Mouse (Mus musculus) forebrain, postnatal 0 days (tissue): ENCODE data around the gene Tia1. TPM values are rescaled to one million over a fixed set of nuclear protein-coding genes. Genes with fewer than 3 reads are reported as not detected.
A peak's percentile ranks its signal among the peaks of the same experiment; 100 is the strongest.

Experiments used
- ATAC-seq: fragments of 200-750 bp; cut with Nextera tagmentation; 2 replicates; pipeline ENCODE4 v1.8.0; 2017; ENCODE audit warnings: mild to moderate bottlenecking, moderate library complexity
- DNase-seq: peaks from one replicate; pipeline ENCODE4 v3.0.0-alpha.2; 2015
- H3K27ac ChIP-seq: fragments of 300-500 bp; sonication (generic); 2 replicates; pipeline ENCODE4 v1.5.1; 2014; ENCODE audit warnings: low read depth, mild to moderate bottlenecking, antibody characterized with exemption, low read length, moderate library complexity, mixed read lengths
- H3K27me3 ChIP-seq: fragments of 300-500 bp; sonication (generic); 2 replicates; pipeline ENCODE4 v1.6.1; 2014; ENCODE audit warnings: mild to moderate bottlenecking, low read length, mixed read lengths; ENCODE audit not compliant: insufficient read depth
- H3K36me3 ChIP-seq: fragments of 300-500 bp; sonication (generic); 2 replicates; pipeline ENCODE4 v1.6.1; 2014; ENCODE audit warnings: mild to moderate bottlenecking, moderate library complexity; ENCODE audit not compliant: insufficient read depth
- H3K4me1 ChIP-seq: fragments of 300-500 bp; sonication (generic); 2 replicates; pipeline ENCODE4 v1.6.1; 2014; ENCODE audit warnings: antibody characterized with exemption; ENCODE audit not compliant: insufficient read depth
- H3K4me2 ChIP-seq: fragments of 300-500 bp; sonication (generic); 2 replicates; pipeline ENCODE4 v1.6.1; 2014; ENCODE audit warnings: low read depth, mild to moderate bottlenecking, moderate library complexity
- H3K4me3 ChIP-seq: fragments of 300-500 bp; sonication (generic); 2 replicates; pipeline ENCODE4 v1.5.1; 2014; ENCODE audit warnings: low read depth, low read length, mixed read lengths
- H3K9ac ChIP-seq: fragments of 300-500 bp; sonication (generic); 2 replicates; pipeline ENCODE4 v1.6.1; 2014; ENCODE audit warnings: mild to moderate bottlenecking
- H3K9me3 ChIP-seq: fragments of 300-500 bp; sonication (generic); 2 replicates; pipeline ENCODE4 v1.6.1; 2016; ENCODE audit warnings: low read length
- CTCF ChIP-seq: sonication (generic); IDR thresholded peaks from 2 replicates; pipeline ENCODE4 v1.5.1; 2016; ENCODE audit warnings: antibody characterized with exemption, control low read depth, low read depth
- WGBS: fragments of 180-500 bp; shearing (Covaris S2); extraction: QIAGEN DNeasy Blood & Tissue Kit; methylation state at CpG from one replicate; pipeline ENCODE4 v1.1.7; 2014; 5-methylcytosine and 5-hydroxymethylcytosine counted together
- polyA plus RNA-seq: library from polyadenylated mRNA; unstranded; fragments of >200 nt; fragmentation: Nextera tagmentation; extraction: Ambion mirVana; gene quantifications from 2 replicates; pipeline ENCODE4 v1.2.1, GENCODE M21; 2015
- total RNA-seq: library from RNA; depleted of rRNA; stranded (reverse); fragments of >200 nt; gene quantifications from 2 replicates; pipeline ENCODE4 v1.2.3, GENCODE M21; 2014

The Tia1 gene
- total and polyA plus RNA-seq, 2 experiments from 2014 or later: 191 to 252 TPM

DNA sequence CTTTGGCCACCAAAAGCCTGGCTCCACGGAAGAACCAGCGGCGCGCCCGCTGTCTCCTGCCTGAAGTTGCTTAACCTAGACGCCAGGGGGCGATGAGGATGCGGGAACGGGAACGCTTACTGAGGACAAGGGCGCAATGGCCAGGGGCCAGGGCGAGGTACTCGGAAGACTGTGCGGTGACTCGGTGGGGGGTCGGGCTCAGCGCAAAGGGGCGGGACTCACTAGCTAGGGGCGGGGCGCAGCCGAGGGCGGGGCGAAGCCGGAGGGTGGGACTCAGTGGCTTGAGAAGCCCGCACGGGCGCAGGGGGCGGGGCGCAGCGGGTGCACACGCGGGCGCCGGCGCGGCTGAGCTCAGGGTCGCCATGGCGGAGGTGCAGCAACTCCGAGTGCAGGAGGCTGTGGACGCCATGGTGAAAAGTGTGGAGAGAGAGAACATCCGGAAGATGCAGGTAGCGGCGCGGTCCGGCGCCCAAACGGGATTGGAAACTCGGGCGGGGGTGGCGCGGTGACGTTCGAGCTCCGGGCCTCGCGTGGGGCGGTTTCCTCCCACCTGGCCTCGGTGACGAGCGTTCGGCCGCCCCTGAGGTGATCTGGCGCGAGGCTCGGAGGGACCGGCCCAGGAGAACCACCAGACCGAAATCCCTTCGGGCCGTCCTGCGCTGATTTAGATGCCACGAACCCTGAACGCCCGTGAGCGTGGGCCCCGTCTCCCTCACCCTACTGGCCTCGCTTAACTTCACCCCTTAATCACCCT lies 38.5 kb upstream of the Tia1 start, which contains the start of gene Fam136a:
TSS of gene Fam136a (plus strand) at position 276 of the 754 bp plus-strand sequence.
- 1% methylated on average over 75 of the region's 76 CpGs for WGBS
- DNase-seq (peak; percentile 98), ATAC-seq (peak; percentile 89)
- Histone ChIP-seq H3K36me3 (0 out of 2 replicates have a peak, but pooled peaks cover 3% of the 10 kb centered on the region), H3K9ac (peak within 1 kb of the TSS; percentile 87), H3K4me3 (peak within 1 kb of the TSS; percentile 61), H3K27me3 (no peaks in the 10 kb centered on the region), H3K9me3 (no peaks in the 10 kb centered on the region), H3K4me2 (peak within 1 kb of the TSS; percentile 98), H3K4me1 (peaks cover 10% of the 10 kb centered on the region), H3K27ac (peak within 1 kb of the TSS; percentile 88)
- TF ChIP-seq CTCF: peak; percentile 95

DNA sequence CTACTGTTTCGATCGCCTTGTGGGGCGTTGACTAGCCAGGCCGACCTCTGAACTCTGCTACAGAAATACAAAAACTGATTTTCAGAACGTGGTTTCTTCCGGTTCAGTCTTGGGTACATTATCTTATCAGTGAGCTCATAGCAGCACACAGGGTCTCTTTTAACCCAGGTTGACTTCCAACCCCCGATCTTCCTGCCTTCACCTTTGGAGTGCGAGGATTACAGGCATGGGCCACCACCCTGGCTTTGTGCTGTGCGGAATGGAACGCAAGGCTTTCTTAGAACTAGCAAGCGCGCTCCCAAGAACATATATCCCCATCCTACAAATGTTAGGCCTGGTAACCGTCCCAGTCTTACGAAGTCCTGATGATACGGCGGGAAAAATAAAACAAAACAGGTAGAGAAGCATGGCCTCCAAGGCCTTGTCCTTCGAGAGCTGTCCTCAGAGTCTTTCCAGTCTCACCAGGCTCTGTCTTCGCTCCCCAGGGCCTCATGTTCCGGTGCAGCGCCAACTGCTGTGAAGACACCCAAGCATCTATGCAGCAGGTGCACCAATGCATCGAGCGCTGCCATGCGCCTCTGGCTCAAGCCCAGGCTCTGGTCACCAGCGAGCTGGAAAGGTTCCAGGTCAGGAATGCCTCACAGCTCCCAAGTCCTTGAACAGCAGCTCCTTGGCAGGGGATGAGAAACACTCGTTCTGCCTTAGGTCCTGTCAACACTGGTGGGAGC lies 37.7 kb upstream of the Tia1 start:
- ATAC-seq (no peak), DNase-seq (peak; percentile 51)
- 0 out of 2 replicates have a peak, but pooled peaks cover 3% of the 10 kb centered on the region for H3K36me3 ChIP-seq
- TF ChIP-seq CTCF: no peak; the same call in 1 of the 2 replicates
- H3K4me3 ChIP-seq: peak overlapping the region; percentile 61
- peak overlapping the region; percentile 87 for H3K9ac ChIP-seq
- peak overlapping the region; percentile 88 for H3K27ac ChIP-seq
- H3K4me2 ChIP-seq: peak overlapping the region; percentile 98
- no peaks in the 10 kb centered on the region for H3K9me3 ChIP-seq
- H3K4me1 ChIP-seq: peaks cover 13% of the 10 kb centered on the region
- H3K27me3 ChIP-seq: no peaks in the 10 kb centered on the region
- 28% methylated on average over 25 of the region's 25 CpGs for WGBS

DNA sequence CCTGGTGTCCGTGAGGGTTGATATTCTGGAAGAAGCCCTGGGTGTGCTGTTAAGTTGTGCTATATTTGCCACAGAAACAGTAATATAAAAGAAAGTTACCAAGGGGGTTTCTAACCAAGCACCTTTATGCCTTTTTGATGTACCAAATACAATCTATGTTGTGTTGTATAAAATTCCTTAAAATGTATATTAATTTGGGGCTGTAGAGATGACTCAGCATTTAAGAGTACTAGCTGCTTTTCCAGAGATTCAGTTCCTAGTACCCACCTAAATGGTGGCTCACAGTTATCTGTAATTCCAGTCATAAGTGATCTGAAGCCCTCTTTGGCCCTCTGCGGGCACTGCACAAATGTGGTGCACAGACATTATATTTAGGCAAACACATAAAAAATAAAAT lies 37.2 kb upstream of the Tia1 start:
- DNase-seq (no peak), ATAC-seq (no peak)
- H3K27ac ChIP-seq: 0 out of 2 replicates have a peak overlapping the region, but pooled peaks have one; percentile 88
- H3K27me3 ChIP-seq: no peaks in the 10 kb centered on the region
- peak overlapping the region; percentile 98 for H3K4me2 ChIP-seq
- H3K4me1 ChIP-seq: peaks cover 13% of the 10 kb centered on the region
- 57% methylated on average over 2 of the region's 2 CpGs for WGBS
- H3K4me3 ChIP-seq: no peak overlapping the region
- H3K9me3 ChIP-seq: no peaks in the 10 kb centered on the region
- peak overlapping the region; percentile 87; the same call in 1 of the 2 replicates for H3K9ac ChIP-seq
- no peak for TF ChIP-seq CTCF
- H3K36me3 ChIP-seq: 0 out of 2 replicates have a peak, but pooled peaks cover 3% of the 10 kb centered on the region

DNA sequence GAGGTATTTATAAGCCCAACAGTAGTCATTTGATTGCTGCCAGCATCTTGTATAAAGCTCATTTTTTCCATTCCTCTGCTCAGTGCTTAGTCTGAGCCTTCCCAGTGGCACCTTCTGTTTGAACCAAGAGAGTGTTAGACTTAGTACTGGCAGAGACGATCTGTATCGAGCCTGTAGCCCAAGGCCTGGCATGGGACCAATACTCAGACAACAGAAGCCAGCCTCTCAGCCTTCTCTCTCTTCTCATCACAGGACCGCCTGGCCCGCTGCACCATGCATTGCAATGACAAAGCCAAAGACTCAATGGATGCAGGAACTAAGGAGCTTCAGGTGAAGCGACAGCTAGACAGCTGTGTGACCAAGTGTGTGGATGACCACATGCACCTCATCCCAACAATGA lies 35.5 kb upstream of the Tia1 start:
- no peak for DNase-seq
- Histone ChIP-seq H3K4me3 (no peak overlapping the region), H3K4me1 (peaks cover 23% of the 10 kb centered on the region), H3K27me3 (no peaks in the 10 kb centered on the region), H3K9me3 (no peaks in the 10 kb centered on the region), H3K36me3 (0 out of 2 replicates have a peak, but pooled peaks cover 3% of the 10 kb centered on the region), H3K27ac (no peak overlapping the region), H3K4me2 (no peak overlapping the region), H3K9ac (no peak overlapping the region)
- no peak for ATAC-seq
- 63% methylated on average over 5 of the region's 5 CpGs for WGBS
- no peak for TF ChIP-seq CTCF

DNA sequence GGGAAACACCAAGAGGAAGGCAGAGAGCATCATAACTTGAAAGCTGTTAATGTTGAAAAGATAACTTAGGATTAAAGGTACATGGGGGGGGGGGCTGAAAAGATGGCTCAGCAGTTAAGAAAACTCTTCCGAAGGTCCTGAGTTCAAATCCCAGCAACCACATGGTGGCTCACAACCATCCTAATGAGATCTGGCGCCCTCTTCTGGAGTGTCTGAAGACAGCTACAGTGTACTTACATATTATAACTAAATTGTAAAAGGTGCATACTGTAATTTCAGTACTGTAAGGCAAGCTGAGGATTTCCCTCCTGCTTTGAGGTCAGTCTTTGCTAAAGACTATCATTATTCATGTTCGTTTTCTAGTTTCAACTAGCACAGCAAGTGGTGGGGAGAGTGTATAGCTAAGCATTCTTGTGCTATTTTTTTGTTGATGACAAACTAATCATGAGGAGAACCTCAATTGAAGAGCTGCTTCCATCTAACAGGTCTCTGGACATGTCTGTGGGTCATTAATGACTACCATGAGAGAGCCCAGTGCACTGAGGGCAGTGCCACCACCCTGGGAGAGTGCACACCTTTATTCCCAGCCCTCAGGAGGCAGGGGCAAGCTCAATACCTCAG lies 33.8 kb upstream of the Tia1 start:
- TF ChIP-seq CTCF: peak; percentile 53; the same call in 1 of the 2 replicates
- no peak for DNase-seq
- H3K4me3 ChIP-seq: no peak overlapping the region
- 61% methylated on average over 3 of the region's 3 CpGs for WGBS
- H3K4me2 ChIP-seq: peak overlapping the region; percentile 70
- peak overlapping the region; percentile 94 for H3K27ac ChIP-seq
- H3K9ac ChIP-seq: peak overlapping the region; percentile 67; the same call in 1 of the 2 replicates
- no peaks in the 10 kb centered on the region for H3K27me3 ChIP-seq
- peaks cover 20% of the 10 kb centered on the region for H3K4me1 ChIP-seq
- H3K36me3 ChIP-seq: 0 out of 2 replicates have a peak, but pooled peaks cover 3% of the 10 kb centered on the region
- no peak for ATAC-seq
- H3K9me3 ChIP-seq: no peaks in the 10 kb centered on the region

DNA sequence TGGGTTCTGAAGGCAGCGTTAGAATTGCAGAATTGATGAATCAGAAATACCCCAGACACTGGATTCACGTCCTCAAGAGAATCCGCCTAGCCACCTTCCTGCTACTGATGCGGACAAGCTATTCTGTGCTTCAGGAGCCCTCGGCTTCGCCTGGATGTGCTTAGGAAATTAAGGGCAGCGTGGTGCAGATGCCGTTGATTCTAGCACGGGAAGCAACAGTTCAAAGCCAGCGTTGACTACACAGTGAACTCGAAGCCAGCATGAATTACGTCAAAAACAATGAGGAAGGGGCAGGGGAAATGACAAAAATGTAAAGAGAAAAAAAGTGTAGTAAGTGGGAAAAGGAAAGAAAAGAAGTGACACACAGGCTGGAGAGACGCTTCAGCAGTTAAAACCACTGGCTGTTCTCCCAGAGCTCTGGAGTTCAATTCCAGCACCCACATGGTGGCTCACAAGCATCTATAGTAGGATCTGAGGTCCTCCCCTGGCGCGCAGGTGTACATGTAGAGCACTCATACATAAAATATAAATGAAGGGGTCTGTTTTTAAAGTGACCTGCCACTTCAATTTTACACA lies 33.2 kb upstream of the Tia1 start, which contains the start of gene Snrpg:
TSS of gene Snrpg (plus strand) at position 541 of the 576 bp plus-strand sequence.
- no peak for TF ChIP-seq CTCF
- Histone ChIP-seq H3K4me2 (peak within 1 kb of the TSS; percentile 70), H3K36me3 (peaks cover 3% of the 10 kb centered on the region; the same call in 1 of the 2 replicates), H3K9ac (peak within 1 kb of the TSS; percentile 71), H3K27ac (peak within 1 kb of the TSS; percentile 94), H3K4me1 (peaks cover 20% of the 10 kb centered on the region), H3K4me3 (peak within 1 kb of the TSS; percentile 64), H3K27me3 (no peaks in the 10 kb centered on the region), H3K9me3 (no peaks in the 10 kb centered on the region)
- peak; percentile 44 for ATAC-seq
- WGBS: 11% methylated on average over 15 of the region's 15 CpGs
- no peak for DNase-seq
